Mouse (Mus musculus) myocyte (in vitro differentiated cells): ENCODE data around the gene Dpp6.

ENCODE experiments used
- POLR2A ChIP-seq: IDR thresholded peaks from one replicate; pipeline ENCODE4 v1.6.1; 2011; ENCODE audit warnings: low read depth, mild to moderate bottlenecking, control low read depth, moderate library complexity; ENCODE audit not compliant: insufficient read length
- TCF12 ChIP-seq: IDR thresholded peaks from one replicate; pipeline ENCODE4 v1.6.1; 2011; ENCODE audit warnings: mild to moderate bottlenecking, control low read depth; ENCODE audit not compliant: poor library complexity, insufficient read depth, severe bottlenecking

GRCm38 (mm10) chr5:26795524-26795923 lies 21.5 kb upstream of the Dpp6 start:
- TF ChIP-seq POLR2A (no peak), TCF12 (no peak)
